Comparison of ENCODE assay signal across 14 mouse cellular contexts in the genomic region with DNA sequence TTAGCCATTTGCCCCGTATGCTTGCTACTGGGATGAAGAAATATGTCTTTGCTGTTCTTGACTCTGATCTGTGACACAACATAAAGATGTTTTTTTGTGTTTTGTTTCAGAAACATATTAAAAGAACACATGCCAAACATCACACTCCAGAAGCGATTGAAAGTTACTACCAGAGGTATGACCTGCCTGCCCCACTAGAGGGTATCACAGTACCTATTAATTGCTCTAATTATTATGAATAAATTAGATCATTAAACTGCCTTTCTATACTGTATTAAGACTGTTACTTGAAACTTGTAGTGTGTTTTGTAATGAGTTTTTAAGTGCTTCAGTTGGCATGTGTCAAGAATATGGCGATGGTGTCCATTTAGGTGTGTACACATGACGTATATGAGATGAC.
"Had no signal": no experiment of that assay in that cellular context is flagged by ENCODE, and none has a peak within 500 bp of the region (broad histone marks: within the 10 kb centered on the region; RNA-seq: fewer than 3 reads in every experiment).

No protein-coding gene starts in this region.

- H3K36me3 ChIP-seq: midbrain, embryonic 12.5 days had no signal

- H3K27me3 ChIP-seq: limb, embryonic 13.5 days; liver, embryonic 15.5 days; midbrain, embryonic 12.5 days; neural tube, embryonic 15.5 days had no signal

- DNase-seq: kidney, adult 8-10 months; left cerebral cortex, postnatal 4 days; lung, adult 2 months; lung, postnatal 14 days; right cerebral cortex, adult 18-20 months; right cerebral cortex, postnatal 25 days; thymus, adult 2 months; thymus, postnatal 25 days had no signal

- H3K9me3 ChIP-seq: limb, embryonic 13.5 days; liver, embryonic 15.5 days; midbrain, embryonic 12.5 days; neural tube, embryonic 15.5 days had no signal

- H3K4me2 ChIP-seq: limb, embryonic 13.5 days; liver, embryonic 15.5 days; midbrain, embryonic 12.5 days; neural tube, embryonic 15.5 days had no signal

- H3K27ac ChIP-seq: limb, embryonic 13.5 days; liver, embryonic 15.5 days; macrophage; midbrain, embryonic 12.5 days; neural tube, embryonic 15.5 days had no signal

- H3K4me3 ChIP-seq: limb, embryonic 13.5 days; liver, embryonic 15.5 days; midbrain, embryonic 12.5 days; myocyte; neural tube, embryonic 15.5 days had no signal

- H3K9ac ChIP-seq: limb, embryonic 13.5 days; liver, embryonic 15.5 days; midbrain, embryonic 12.5 days; neural tube, embryonic 15.5 days had no signal

- H3K4me1 ChIP-seq: limb, embryonic 13.5 days; liver, embryonic 15.5 days had no signal
